Mouse (Mus musculus) embryonic fibroblast, embryonic 13.5 days (primary cell): ENCODE data around the gene Wdr81.

ENCODE experiments used
- CTCF ChIP-seq: IDR thresholded peaks from 2 replicates; pipeline ENCODE4 v1.5.1; 2011; ENCODE audit warnings: mild to moderate bottlenecking, control low read depth, low read length, moderate library complexity, borderline replicate concordance; ENCODE audit not compliant: insufficient read depth
- POLR2A ChIP-seq: IDR thresholded peaks from 2 replicates; pipeline ENCODE4 v1.6.1; 2011; ENCODE audit warnings: low read depth, mild to moderate bottlenecking, control low read depth, low read length, moderate library complexity

DNA sequence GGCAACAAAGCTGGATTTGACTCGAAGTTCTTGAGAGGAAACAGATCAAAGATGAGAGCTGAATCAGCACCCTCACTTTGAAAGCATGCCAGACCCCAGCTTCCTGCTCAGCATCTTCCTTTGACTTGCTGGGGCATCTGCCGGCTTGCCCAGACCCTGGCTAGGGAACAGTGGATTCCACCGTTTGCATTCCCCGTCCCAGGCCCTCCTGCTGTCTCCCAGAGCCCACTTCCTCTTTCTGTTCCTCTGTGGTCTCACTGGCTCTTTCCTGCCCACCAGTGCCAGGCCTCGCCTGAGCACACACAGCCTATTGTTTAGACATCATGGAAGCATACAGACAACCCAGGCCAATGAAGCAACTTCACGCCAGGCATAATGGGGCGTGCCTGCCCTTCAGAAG is 39.4 kb downstream of the Wdr81 start:
- no peak for TF ChIP-seq CTCF
- TF ChIP-seq POLR2A, result no peak
